Mouse (Mus musculus): ENCODE measurements around the gene Tgfb3. TPM values are rescaled to one million over a fixed set of nuclear protein-coding genes. Genes with fewer than 3 reads are reported as not detected.

Tgfb3 gene
- polyA plus RNA-seq, 1 experiment from 2014 or later, result 33.4 TPM

GRCm38 (mm10) chr12:86014174-86014573 is 64.7 kb downstream of the Tgfb3 start:
- no peak for ATAC-seq (ENCODE audit: insufficient number of reproducible peaks, insufficient read depth, low FRiP score, low TSS enrichment, low read depth)
- Histone ChIP-seq H3K4me3 (replicated peaks) (no peak overlapping the region), H3K9ac (replicated peaks) (no peak overlapping the region), H3K36me3 (peaks cover 8% of the 10 kb centered on the region; the same call in 1 of the 2 replicates), H3K27ac (no peak overlapping the region), H3K9me3 (no peaks in the 10 kb centered on the region), H3K4me2 (no peak overlapping the region), H3K4me1 (replicated peaks) (peaks cover 20% of the 10 kb centered on the region), H3K27me3 (no peaks in the 10 kb centered on the region)
- WGBS, result 87% methylated on average over 2 of the region's 2 CpGs

GRCm38 (mm10) chr12:86012195-86012594 is 66.6 kb downstream of the Tgfb3 start:
- H3K36me3 ChIP-seq, result peaks cover 8% of the 10 kb centered on the region; the same call in 1 of the 2 replicates
- peaks cover 27% of the 10 kb centered on the region for H3K4me1 ChIP-seq (replicated peaks)
- ATAC-seq (ENCODE audit: insufficient number of reproducible peaks, insufficient read depth, low FRiP score, low TSS enrichment, low read depth), result no peak
- H3K9me3 ChIP-seq, result no peaks in the 10 kb centered on the region
- no peak overlapping the region for H3K27ac ChIP-seq
- no peak overlapping the region for H3K9ac ChIP-seq (replicated peaks)
- WGBS, result 79% methylated on average over 2 of the region's 2 CpGs
- no peak overlapping the region for H3K4me3 ChIP-seq (replicated peaks)
- no peaks in the 10 kb centered on the region for H3K27me3 ChIP-seq
- H3K4me2 ChIP-seq, result no peak overlapping the region

DNA sequence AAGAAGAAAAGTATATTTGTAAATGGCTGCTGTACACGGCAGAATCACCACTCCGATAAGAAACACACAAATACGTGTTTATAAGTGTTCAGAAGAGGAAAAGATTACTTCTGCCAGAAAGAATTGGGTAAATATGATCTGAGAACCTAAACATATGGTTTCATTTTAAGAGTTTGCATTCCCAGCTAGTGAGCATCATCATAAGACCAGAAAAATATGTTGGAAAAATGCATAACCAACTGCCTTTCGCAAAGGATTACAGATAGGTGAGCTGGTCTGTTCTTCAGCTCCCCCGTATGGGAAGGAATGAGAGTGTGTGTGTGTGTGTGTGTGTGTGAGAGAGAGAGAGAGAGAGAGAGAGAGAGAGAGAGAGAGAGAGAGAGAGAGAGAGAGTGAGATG is 68.2 kb downstream of the Tgfb3 start:
- H3K4me2 ChIP-seq, result no peak overlapping the region
- H3K9ac ChIP-seq (replicated peaks), result no peak overlapping the region
- H3K36me3 ChIP-seq, result peaks cover 8% of the 10 kb centered on the region; the same call in 1 of the 2 replicates
- H3K27me3 ChIP-seq, result no peaks in the 10 kb centered on the region
- WGBS, result 66% methylated on average over 5 of the region's 5 CpGs
- no peaks in the 10 kb centered on the region for H3K9me3 ChIP-seq
- H3K4me1 ChIP-seq (replicated peaks), result peaks cover 22% of the 10 kb centered on the region
- 0 out of 2 replicates have a peak overlapping the region, but pooled peaks have one; percentile 23 for H3K27ac ChIP-seq
- H3K4me3 ChIP-seq (replicated peaks), result no peak overlapping the region
- ATAC-seq (ENCODE audit: insufficient number of reproducible peaks, insufficient read depth, low FRiP score, low TSS enrichment, low read depth), result no peak

DNA sequence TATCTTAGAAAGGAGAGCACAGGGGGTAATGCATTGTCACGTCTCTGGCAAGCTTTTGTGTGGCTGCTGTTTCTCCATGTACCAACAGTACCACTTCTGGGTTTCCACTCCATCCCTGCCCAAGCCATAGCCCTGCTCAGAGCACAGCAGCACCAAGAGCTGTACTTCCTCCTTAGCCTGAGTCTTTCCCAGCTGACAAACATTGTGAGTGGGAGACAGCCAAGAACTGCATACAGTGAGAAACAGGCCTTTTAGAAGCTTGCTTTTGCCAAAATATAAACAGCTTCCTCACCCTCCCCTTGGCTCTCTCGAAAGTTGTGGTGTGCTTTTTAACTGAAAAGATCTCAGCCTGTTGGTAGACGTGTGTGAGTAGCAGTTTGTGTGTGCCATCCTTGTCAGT is 71.5 kb downstream of the Tgfb3 start:
- Histone ChIP-seq H3K9ac (replicated peaks) (no peak overlapping the region), H3K9me3 (no peaks in the 10 kb centered on the region), H3K27ac (0 out of 2 replicates have a peak overlapping the region, but pooled peaks have one; percentile 17), H3K4me3 (replicated peaks) (no peak overlapping the region), H3K4me1 (replicated peaks) (peaks cover 9% of the 10 kb centered on the region), H3K36me3 (no peaks in the 10 kb centered on the region), H3K27me3 (no peaks in the 10 kb centered on the region), H3K4me2 (no peak overlapping the region)
- no peak for ATAC-seq (ENCODE audit: insufficient number of reproducible peaks, insufficient read depth, low FRiP score, low TSS enrichment, low read depth)
- 69% methylated on average over 3 of the region's 3 CpGs for WGBS

Other genes with a start within 250 kb of the Tgfb3 start
- gene Ift43, start 3.5 kb upstream of the Tgfb3 start, polyA plus RNA-seq (2016; fragmentation: Nextera tagmentation; extraction: Ambion mirVana), result 80.5 and 84.1 TPM in 2 replicates
- 20.3 and 20.7 TPM in 2 replicates for gene Gpatch2l, start 162.8 kb upstream of the Tgfb3 start, polyA plus RNA-seq (2016; fragmentation: Nextera tagmentation; extraction: Ambion mirVana)